Mouse (Mus musculus) erythroblast, embryonic 14.5 days (primary cell): ENCODE results near the gene Arrb2.

ENCODE experiments used
- GATA1 ChIP-seq: IDR thresholded peaks from 2 replicates; pipeline ENCODE4 v1.6.1; 2012; ENCODE audit warnings: low read length, inconsistent platforms, mixed read lengths
- TAL1 ChIP-seq: IDR thresholded peaks from 3 replicates; pipeline ENCODE4 v1.6.1; 2012; ENCODE audit warnings: low read length, inconsistent platforms, mixed read lengths

GRCm38 (mm10) chr11:70435476-70435875 lies 3.0 kb downstream of the Arrb2 start:
- TF ChIP-seq TAL1 (no peak), GATA1 (no peak)
